Mouse (Mus musculus) liver, embryonic 13.5 days (tissue): ENCODE measurements around the gene Cdh12. TPM values are rescaled to one million over a fixed set of nuclear protein-coding genes. Genes with fewer than 3 reads are reported as not detected.
A peak's percentile ranks its signal among the peaks of the same experiment; 100 is the strongest.

Experiments used
- ATAC-seq: fragments of 200-750 bp; cut with Nextera tagmentation; 2 replicates; pipeline ENCODE4 v1.8.0; 2017; ENCODE audit warnings: low read depth, mild to moderate bottlenecking, moderate number of reproducible peaks, moderate library complexity
- DNase-seq: peaks from one replicate; pipeline ENCODE4 v3.0.0; 2022
- H3K27ac ChIP-seq: fragments of 300-500 bp; sonication (generic); 2 replicates; pipeline ENCODE4 v1.5.1; 2015; ENCODE audit warnings: moderate library complexity, mild to moderate bottlenecking, inconsistent platforms
- H3K27me3 ChIP-seq: fragments of 300-500 bp; sonication (generic); 2 replicates; pipeline ENCODE4 v1.6.1; 2015; ENCODE audit warnings: mild to moderate bottlenecking, inconsistent platforms
- H3K36me3 ChIP-seq: fragments of 300-500 bp; sonication (generic); 2 replicates; pipeline ENCODE4 v1.6.1; 2015; ENCODE audit warnings: mild to moderate bottlenecking, inconsistent platforms
- H3K4me1 ChIP-seq: fragments of 300-500 bp; sonication (generic); replicated peaks from 2 replicates; pipeline ENCODE4 v1.6.1; 2015; ENCODE audit warnings: inconsistent platforms
- H3K4me2 ChIP-seq: fragments of 300-500 bp; sonication (generic); 2 replicates; pipeline ENCODE4 v1.6.1; 2015; ENCODE audit warnings: inconsistent platforms, mild to moderate bottlenecking, moderate library complexity
- H3K4me3 ChIP-seq: fragments of 300-500 bp; sonication (generic); replicated peaks from 2 replicates; pipeline ENCODE4 v1.5.1; 2015; ENCODE audit warnings: mild to moderate bottlenecking, inconsistent platforms
- H3K9ac ChIP-seq: fragments of 300-500 bp; sonication (generic); 2 replicates; pipeline ENCODE4 v1.6.1; 2015; ENCODE audit warnings: mild to moderate bottlenecking, inconsistent platforms
- H3K9me3 ChIP-seq: fragments of 300-500 bp; sonication (generic); replicated peaks from 2 replicates; pipeline ENCODE4 v1.6.1; 2016; ENCODE audit warnings: inconsistent platforms
- WGBS: fragments of 180-500 bp; shearing (Covaris S2); methylation state at CpG from one replicate; pipeline ENCODE4 v1.1.7; 2015; ENCODE audit not compliant: insufficient replicate concordance; 5-methylcytosine and 5-hydroxymethylcytosine counted together
- polyA plus RNA-seq: library from polyadenylated mRNA; unstranded; fragments of >200 nt; fragmentation: Nextera tagmentation; extraction: Ambion mirVana; gene quantifications from 2 replicates; pipeline ENCODE4 v1.2.1, GENCODE M21; 2015

Gene Cdh12
- not detected in 2 replicates for polyA plus RNA-seq

DNA sequence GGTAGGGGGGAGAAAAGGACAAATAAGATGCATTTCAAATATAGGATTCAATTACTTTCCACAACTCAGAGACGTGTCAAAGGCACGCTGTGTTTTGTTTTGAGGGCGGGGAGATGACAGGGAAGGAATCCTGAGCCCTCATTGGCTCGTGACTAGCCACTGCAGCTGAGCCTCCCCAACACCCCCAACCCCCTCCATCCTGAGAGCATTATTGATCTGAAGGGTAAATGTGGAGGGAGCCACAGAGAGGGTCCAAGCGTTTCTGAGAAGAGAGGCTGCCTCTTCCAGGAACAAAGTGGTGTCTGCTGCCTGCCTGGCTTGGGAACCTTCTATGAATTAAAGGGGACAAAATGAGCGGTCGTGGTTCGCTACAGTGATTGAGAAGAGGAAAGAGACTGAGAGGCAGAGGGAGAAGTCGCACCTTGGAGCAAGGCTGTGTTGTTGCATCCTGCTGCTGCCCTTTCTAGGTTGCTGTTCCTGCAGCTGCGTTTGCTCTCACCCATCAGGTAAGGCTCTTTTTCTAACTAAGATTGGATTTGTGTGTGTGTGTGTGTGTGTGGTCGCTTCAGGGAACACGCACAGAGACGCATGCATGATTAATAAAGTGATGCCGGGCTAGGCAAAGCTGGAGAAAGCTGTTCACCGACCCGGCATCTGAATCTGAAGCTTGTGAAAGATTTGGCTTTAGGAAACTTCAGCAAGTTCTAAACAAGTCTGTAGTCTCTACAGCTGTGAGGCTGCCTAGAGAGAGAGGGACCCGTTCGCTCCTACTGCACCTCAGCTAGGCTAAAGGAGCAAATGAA is at the start of gene Cdh12:
Gene Cdh12 (plus strand): TSS at position 405 of the 803 bp plus-strand sequence.
- WGBS: 17% methylated on average over 18 of the region's 18 CpGs
- H3K27ac ChIP-seq: no peak within 1 kb of the TSS
- no peaks in the 10 kb centered on the region for H3K4me1 ChIP-seq
- H3K9me3 ChIP-seq: no peaks in the 10 kb centered on the region
- no peaks in the 10 kb centered on the region for H3K36me3 ChIP-seq
- H3K4me3 ChIP-seq: no peak within 1 kb of the TSS
- 0 out of 2 replicates have a peak within 1 kb of the TSS, but pooled peaks have one; percentile 1 for H3K4me2 ChIP-seq
- DNase-seq: no peak
- no peak for ATAC-seq
- no peak within 1 kb of the TSS for H3K9ac ChIP-seq
- H3K27me3 ChIP-seq: no peaks in the 10 kb centered on the region

DNA sequence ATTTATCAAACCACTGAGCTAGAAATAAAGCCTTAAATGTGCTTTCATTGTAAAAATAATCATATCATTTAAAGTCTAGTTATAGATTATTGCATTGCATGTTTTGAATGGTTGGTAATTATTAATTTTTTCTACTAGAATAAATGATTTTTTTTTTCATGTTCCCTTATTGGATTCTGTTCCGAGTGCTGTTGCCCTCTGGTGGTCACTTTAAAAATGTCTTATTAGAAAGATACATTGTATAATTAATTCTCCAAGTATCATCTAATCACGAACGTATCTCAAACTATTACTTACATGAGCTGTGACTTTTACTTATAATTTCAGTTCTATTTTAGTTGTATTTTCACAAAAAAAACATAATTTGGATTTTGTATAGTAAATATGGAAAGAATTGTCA is 45.5 kb upstream of the Cdh12 start:
- no peak overlapping the region for H3K4me2 ChIP-seq
- no peaks in the 10 kb centered on the region for H3K4me1 ChIP-seq
- ATAC-seq (no peak), DNase-seq (no peak)
- no peak overlapping the region for H3K9ac ChIP-seq
- 33% methylated on average over 3 of the region's 3 CpGs for WGBS
- H3K4me3 ChIP-seq: no peak overlapping the region
- H3K36me3 ChIP-seq: no peaks in the 10 kb centered on the region
- no peak overlapping the region for H3K27ac ChIP-seq
- H3K27me3 ChIP-seq: no peaks in the 10 kb centered on the region
- H3K9me3 ChIP-seq: no peaks in the 10 kb centered on the region

DNA sequence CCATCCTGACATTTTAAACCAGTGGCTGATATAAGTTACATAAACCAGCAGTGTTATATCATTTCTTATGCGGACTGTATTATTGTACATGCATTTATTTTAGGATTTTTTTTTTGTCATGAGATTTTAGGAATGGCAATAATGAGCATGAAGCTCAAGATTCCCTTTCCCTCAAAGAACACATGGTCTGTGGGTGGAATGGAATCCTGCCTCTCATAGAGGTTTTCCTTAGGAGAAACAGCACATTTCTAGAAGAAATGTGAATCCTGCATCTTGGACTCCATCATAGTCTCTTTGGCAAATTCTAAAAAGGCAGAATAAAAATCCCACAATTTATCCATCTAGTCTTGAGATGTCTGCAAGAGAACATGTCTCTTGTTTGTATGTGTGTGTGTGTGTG is 35.7 kb upstream of the Cdh12 start:
- Histone ChIP-seq H3K9ac (no peak overlapping the region), H3K36me3 (no peaks in the 10 kb centered on the region), H3K27ac (no peak overlapping the region), H3K4me1 (no peaks in the 10 kb centered on the region), H3K9me3 (no peaks in the 10 kb centered on the region), H3K27me3 (no peaks in the 10 kb centered on the region), H3K4me2 (no peak overlapping the region), H3K4me3 (no peak overlapping the region)
- DNase-seq (no peak), ATAC-seq (no peak)
- 61% methylated on average over 1 of the region's 1 CpGs for WGBS

DNA sequence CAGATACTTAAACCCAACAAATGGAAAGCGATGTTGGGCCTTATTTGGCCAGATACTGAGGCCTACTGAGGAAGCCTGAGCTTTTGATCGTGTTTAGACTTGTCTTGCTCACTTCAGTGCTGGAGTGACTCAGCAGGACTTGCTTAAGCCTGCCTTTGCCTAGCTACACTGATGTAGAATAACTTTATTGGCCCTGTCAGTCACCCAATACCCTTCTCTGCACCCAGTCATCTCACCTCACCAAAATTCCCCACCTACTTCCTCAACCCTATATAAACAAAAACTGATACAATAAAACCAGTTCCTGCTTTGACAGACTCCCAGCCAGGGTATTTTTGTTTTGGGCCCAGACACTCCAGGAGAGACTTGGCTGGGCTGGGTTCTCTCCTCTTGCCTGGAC is 12.7 kb upstream of the Cdh12 start:
- no peak overlapping the region for H3K9ac ChIP-seq
- no peak overlapping the region for H3K4me3 ChIP-seq
- H3K36me3 ChIP-seq: no peaks in the 10 kb centered on the region
- no peaks in the 10 kb centered on the region for H3K4me1 ChIP-seq
- H3K27me3 ChIP-seq: no peaks in the 10 kb centered on the region
- H3K9me3 ChIP-seq: no peaks in the 10 kb centered on the region
- 28% methylated on average over 2 of the region's 2 CpGs for WGBS
- no peak overlapping the region for H3K27ac ChIP-seq
- ATAC-seq (no peak), DNase-seq (no peak)
- no peak overlapping the region for H3K4me2 ChIP-seq

DNA sequence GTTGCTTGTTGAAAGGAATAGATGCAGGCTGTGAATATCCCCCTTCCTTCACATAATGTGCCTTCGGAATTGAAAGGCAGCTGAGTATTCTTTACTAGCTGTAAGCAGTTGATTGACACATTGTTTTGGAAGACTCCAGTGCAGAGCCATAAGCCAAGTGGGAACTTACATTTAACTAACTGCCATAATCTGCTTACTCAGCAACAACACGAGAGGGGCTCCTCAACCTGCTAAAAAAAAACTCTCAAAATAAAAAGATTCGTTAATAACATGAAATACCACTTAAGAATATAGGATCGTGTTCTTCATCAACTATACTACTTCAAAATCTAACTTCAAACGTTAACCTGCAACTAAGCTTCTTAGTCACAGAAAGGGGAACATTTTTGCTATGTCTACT is 1.5 kb downstream of the Cdh12 start:
- ATAC-seq: no peak
- no peak for DNase-seq
- Histone ChIP-seq H3K9ac (no peak overlapping the region), H3K27ac (no peak overlapping the region), H3K4me2 (no peak overlapping the region), H3K27me3 (no peaks in the 10 kb centered on the region), H3K9me3 (no peaks in the 10 kb centered on the region), H3K4me1 (no peaks in the 10 kb centered on the region), H3K4me3 (no peak overlapping the region), H3K36me3 (no peaks in the 10 kb centered on the region)
- 47% methylated on average over 5 of the region's 5 CpGs for WGBS

DNA sequence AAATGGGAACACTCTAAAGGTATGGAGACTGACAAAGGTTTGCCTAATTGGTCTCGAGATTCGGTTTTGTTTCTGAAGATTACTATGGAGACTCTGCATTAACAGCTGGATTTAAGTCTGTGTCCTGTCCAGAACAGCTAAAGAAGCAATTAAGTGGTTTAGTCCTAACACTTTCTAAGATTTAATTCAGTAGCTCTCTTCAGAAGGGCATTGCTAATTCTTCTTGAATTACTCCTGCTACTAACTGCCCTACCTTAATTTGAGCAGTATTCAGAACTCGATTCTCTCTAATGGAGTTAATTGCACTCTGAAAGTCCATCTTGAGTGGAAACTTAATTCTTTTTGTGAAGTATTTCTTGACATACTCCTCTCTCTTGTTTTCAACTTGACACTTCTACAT is 9.4 kb downstream of the Cdh12 start:
- H3K9me3 ChIP-seq: no peaks in the 10 kb centered on the region
- ATAC-seq (no peak), DNase-seq (no peak)
- no peaks in the 10 kb centered on the region for H3K4me1 ChIP-seq
- H3K27me3 ChIP-seq: no peaks in the 10 kb centered on the region
- WGBS: 55% methylated on average over 3 of the region's 3 CpGs
- no peak overlapping the region for H3K4me3 ChIP-seq
- H3K9ac ChIP-seq: no peak overlapping the region
- H3K36me3 ChIP-seq: no peaks in the 10 kb centered on the region
- no peak overlapping the region for H3K4me2 ChIP-seq
- H3K27ac ChIP-seq: no peak overlapping the region

DNA sequence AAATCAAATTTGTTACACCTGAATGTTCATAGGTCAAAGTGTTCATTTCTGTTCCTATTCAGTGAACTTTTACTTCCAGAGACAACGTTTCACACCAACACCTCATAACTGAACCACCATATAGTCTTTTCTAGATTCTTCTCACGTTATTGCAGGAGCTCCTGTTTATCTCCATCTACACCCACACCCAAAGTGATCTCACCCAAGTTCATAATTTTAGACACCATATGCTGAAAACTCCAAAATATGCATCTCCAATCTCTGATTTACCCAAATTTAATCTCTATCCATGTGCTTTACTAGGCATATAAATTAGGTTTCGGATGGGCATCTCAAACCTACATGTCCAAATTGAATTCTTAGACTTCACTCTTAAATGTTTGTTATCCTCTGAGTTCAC is 13.4 kb downstream of the Cdh12 start:
- Histone ChIP-seq H3K4me2 (no peak overlapping the region), H3K4me3 (no peak overlapping the region), H3K36me3 (no peaks in the 10 kb centered on the region), H3K4me1 (no peaks in the 10 kb centered on the region), H3K9ac (no peak overlapping the region), H3K9me3 (no peaks in the 10 kb centered on the region), H3K27ac (no peak overlapping the region), H3K27me3 (no peaks in the 10 kb centered on the region)
- DNase-seq (no peak), ATAC-seq (no peak)
- 56% methylated on average over 3 of the region's 3 CpGs for WGBS

DNA sequence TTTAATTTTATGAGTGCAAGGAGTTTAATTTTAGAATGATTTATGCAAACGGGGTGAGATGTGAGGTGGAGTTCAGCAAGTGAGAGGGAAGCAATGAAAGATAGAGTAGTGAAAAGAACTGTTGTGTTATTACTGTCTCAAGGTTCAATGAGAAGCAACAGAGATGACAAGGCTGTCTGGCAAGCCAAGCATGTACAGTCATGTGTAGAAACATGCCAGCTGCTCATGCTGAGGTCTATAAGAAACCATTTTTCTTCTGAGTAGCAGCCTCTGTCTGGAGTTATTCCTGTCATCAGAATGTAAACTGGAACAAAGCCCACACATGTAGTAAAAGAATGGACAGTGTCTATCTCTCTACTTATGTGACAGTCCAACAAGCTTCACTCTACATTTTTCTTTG is 14.5 kb downstream of the Cdh12 start:
- 47% methylated on average over 1 of the region's 1 CpGs for WGBS

DNA sequence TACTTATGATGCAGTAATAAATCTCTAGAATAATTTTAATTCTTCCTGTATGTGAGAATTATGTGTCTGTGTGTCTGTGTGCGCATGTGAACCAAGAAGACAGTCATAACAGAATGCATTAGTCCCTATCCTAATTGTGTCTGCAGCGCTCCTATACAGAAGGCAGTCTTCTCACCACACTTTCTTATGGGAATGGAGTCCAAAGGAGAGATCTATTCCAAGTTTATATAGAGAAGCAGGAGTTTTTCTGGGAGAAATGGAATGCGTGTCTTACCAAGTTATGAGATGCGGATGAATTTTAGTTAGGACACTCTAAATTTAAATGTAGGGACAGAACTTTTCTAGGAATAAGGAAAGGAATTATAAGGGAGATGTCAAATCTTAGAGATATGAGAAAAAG is 101.9 kb downstream of the Cdh12 start:
- Histone ChIP-seq H3K9me3 (no peaks in the 10 kb centered on the region), H3K4me1 (no peaks in the 10 kb centered on the region), H3K36me3 (no peaks in the 10 kb centered on the region), H3K27me3 (no peaks in the 10 kb centered on the region), H3K4me3 (no peak overlapping the region), H3K9ac (no peak overlapping the region), H3K4me2 (no peak overlapping the region), H3K27ac (no peak overlapping the region)
- no peak for DNase-seq
- WGBS: 80% methylated on average over 4 of the region's 4 CpGs
- no peak for ATAC-seq

More for the DNA sequence above, 14.5 kb downstream of the Cdh12 start:
- no peak overlapping the region for H3K4me2 ChIP-seq
- H3K27ac ChIP-seq: no peak overlapping the region
- no peaks in the 10 kb centered on the region for H3K4me1 ChIP-seq
- H3K4me3 ChIP-seq: no peak overlapping the region
- no peak for ATAC-seq
- no peak for DNase-seq
- H3K9ac ChIP-seq: no peak overlapping the region
- H3K36me3 ChIP-seq: no peaks in the 10 kb centered on the region
- H3K27me3 ChIP-seq: no peaks in the 10 kb centered on the region
- no peaks in the 10 kb centered on the region for H3K9me3 ChIP-seq

DNA sequence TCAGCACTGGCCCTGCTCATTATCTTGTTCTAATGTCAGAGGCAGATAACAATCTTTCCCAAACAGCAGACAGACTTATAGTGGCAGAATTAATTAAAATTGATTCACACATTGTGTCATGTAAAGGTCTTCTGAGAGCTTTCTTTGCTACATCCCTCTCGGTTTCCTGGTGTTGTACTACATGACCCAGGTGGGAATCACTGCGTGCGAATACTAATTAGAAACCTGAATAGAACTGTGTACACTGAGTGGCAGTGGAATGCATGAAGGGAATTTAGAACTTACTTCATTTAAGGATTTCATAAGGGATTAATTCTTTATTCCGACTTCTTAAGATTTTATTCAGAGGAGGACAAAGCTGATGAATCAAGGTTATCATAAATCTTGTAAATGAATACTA is 121.9 kb downstream of the Cdh12 start:
- no peaks in the 10 kb centered on the region for H3K4me1 ChIP-seq
- H3K9ac ChIP-seq: no peak overlapping the region
- H3K27ac ChIP-seq: no peak overlapping the region
- no peak for DNase-seq
- ATAC-seq: no peak
- H3K4me3 ChIP-seq: no peak overlapping the region
- H3K27me3 ChIP-seq: no peaks in the 10 kb centered on the region
- WGBS: 70% methylated on average over 4 of the region's 4 CpGs
- H3K9me3 ChIP-seq: no peaks in the 10 kb centered on the region
- no peak overlapping the region for H3K4me2 ChIP-seq
- no peaks in the 10 kb centered on the region for H3K36me3 ChIP-seq

DNA sequence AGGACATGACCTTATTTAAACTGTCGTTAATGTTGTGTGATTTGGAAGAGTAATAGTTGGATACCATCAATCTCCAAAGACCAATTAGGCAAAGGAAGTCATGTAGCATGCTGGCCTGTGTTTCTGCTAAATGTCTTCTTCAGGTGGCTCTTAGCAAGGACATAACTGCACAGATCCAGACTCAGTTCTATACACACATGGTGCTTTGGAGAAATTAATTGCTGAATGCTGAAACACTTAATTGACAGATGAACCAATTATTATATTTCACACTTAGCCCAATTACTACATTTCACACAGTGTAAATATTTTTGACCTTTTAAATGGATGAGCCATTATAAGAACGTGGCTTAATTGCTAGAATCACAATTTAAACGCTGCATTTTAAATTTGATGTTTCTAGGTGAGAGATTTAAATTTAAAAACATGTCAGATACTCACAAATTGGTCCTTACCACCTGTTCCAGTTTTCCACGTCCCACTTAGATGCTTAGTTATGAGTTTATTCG is 133.6 kb downstream of the Cdh12 start:
- no peak overlapping the region for H3K4me2 ChIP-seq
- no peak overlapping the region for H3K4me3 ChIP-seq
- H3K4me1 ChIP-seq: no peaks in the 10 kb centered on the region
- WGBS: 48% methylated on average over 5 of the region's 5 CpGs
- H3K9ac ChIP-seq: no peak overlapping the region
- DNase-seq: no peak
- no peaks in the 10 kb centered on the region for H3K36me3 ChIP-seq
- no peaks in the 10 kb centered on the region for H3K27me3 ChIP-seq
- H3K27ac ChIP-seq: no peak overlapping the region
- no peak for ATAC-seq
- no peaks in the 10 kb centered on the region for H3K9me3 ChIP-seq

DNA sequence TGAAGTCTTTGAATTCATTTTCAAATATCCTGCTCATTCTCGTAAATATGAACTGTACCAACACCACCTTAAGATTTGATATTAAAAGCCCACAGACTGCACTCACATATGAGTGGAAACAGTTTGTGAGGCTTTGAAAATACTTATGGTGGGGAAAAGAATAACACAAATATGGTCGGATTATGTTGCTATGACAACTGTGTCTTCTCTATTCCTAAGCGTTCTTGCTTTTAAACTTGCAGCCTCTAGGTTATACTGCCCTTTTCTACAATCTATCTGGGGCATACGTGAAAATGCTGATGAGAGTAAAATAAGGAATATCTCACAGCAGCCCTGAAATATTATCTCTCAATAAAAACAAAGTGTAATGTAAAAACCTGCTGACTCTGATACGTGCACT is 142.5 kb downstream of the Cdh12 start:
- 59% methylated on average over 5 of the region's 5 CpGs for WGBS
- Histone ChIP-seq H3K27ac (no peak overlapping the region), H3K9me3 (no peaks in the 10 kb centered on the region), H3K36me3 (no peaks in the 10 kb centered on the region), H3K27me3 (no peaks in the 10 kb centered on the region), H3K4me2 (no peak overlapping the region), H3K4me3 (no peak overlapping the region), H3K4me1 (no peaks in the 10 kb centered on the region), H3K9ac (no peak overlapping the region)
- DNase-seq (no peak), ATAC-seq (no peak)
